Mouse (Mus musculus) midbrain, embryonic 15.5 days (tissue): Measurements from ENCODE around the gene Sec14l5. TPM values are rescaled to one million over a fixed set of nuclear protein-coding genes. Genes with fewer than 3 reads are reported as not detected.

Experiments
- ATAC-seq: fragments of 200-750 bp; cut with Nextera tagmentation; replicated peaks from 2 replicates; pipeline ENCODE4 v1.8.0; 2017; ENCODE audit warnings: moderate TSS enrichment
- H3K27ac ChIP-seq: fragments of 300-500 bp; sonication (generic); 2 replicates; pipeline ENCODE4 v1.5.1; 2015; ENCODE audit warnings: mild to moderate bottlenecking, inconsistent platforms
- H3K27me3 ChIP-seq: fragments of 300-500 bp; sonication (generic); replicated peaks from 2 replicates; pipeline ENCODE4 v1.6.1; 2015; ENCODE audit warnings: inconsistent platforms
- H3K36me3 ChIP-seq: fragments of 300-500 bp; sonication (generic); replicated peaks from 2 replicates; pipeline ENCODE4 v1.6.1; 2015; ENCODE audit warnings: inconsistent platforms
- H3K4me1 ChIP-seq: fragments of 300-500 bp; sonication (generic); 2 replicates; pipeline ENCODE4 v1.6.1; 2015; ENCODE audit warnings: inconsistent platforms
- H3K4me2 ChIP-seq: fragments of 300-500 bp; sonication (generic); 2 replicates; pipeline ENCODE4 v1.6.1; 2015; ENCODE audit warnings: inconsistent platforms, mild to moderate bottlenecking, moderate library complexity
- H3K4me3 ChIP-seq: fragments of 300-500 bp; sonication (generic); 2 replicates; pipeline ENCODE4 v1.5.1; 2015; ENCODE audit warnings: mild to moderate bottlenecking, inconsistent platforms
- H3K9ac ChIP-seq: fragments of 300-500 bp; sonication (generic); 2 replicates; pipeline ENCODE4 v1.6.1; 2015; ENCODE audit warnings: mild to moderate bottlenecking, inconsistent platforms
- H3K9me3 ChIP-seq: fragments of 300-500 bp; sonication (generic); 2 replicates; pipeline ENCODE4 v1.6.1; 2016; ENCODE audit warnings: inconsistent platforms
- WGBS: fragments of 180-500 bp; shearing (Covaris S2); methylation state at CpG from one replicate; pipeline ENCODE4 v1.1.7; 2015; ENCODE audit warnings: mixed read lengths; 5-methylcytosine and 5-hydroxymethylcytosine counted together
- polyA plus RNA-seq: library from polyadenylated mRNA; unstranded; fragments of >200 nt; fragmentation: Nextera tagmentation; extraction: Ambion mirVana; gene quantifications from 2 replicates; pipeline ENCODE4 v1.2.1, GENCODE M21; 2015

The Sec14l5 gene
- polyA plus RNA-seq, 1 experiment from 2014 or later = 0.83 TPM

DNA sequence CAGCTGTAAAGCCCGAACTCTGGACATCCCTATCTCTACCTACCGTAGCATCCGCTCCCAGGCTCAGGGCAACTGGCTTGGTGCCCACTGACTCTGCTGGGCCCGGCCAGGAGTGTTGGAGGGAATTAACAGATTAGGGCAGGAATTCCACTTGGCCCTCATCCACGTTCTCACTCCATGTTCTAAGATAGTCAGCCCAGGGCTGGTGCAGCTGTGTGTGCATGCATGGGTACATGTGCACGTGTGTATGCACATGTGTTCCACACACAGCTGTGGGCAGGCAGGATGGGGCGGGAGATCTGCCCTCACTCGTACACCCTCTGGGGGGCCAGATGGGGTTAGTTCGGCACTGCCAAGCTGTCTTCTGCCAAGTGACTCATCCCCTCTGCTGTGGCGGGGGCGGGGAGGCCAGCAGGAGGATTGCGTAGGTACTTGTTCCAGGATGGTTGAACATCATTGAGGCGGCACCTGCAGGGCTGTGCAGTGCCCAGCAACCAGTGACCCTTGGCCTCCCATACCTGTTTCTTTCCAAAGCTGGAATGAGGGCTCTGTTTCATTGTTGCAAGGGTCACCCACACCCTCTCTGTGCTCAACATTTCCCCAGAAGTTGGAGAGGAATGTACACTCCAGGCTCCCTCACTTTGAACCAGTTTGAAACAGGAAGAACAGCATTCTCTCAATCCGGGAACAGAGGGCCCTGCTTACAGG is 12.1 kb upstream of the Sec14l5 start:
- WGBS = 76% methylated on average over 14 of the region's 14 CpGs
- H3K27me3 ChIP-seq = peaks cover 42% of the 10 kb centered on the region
- no peak for ATAC-seq

DNA sequence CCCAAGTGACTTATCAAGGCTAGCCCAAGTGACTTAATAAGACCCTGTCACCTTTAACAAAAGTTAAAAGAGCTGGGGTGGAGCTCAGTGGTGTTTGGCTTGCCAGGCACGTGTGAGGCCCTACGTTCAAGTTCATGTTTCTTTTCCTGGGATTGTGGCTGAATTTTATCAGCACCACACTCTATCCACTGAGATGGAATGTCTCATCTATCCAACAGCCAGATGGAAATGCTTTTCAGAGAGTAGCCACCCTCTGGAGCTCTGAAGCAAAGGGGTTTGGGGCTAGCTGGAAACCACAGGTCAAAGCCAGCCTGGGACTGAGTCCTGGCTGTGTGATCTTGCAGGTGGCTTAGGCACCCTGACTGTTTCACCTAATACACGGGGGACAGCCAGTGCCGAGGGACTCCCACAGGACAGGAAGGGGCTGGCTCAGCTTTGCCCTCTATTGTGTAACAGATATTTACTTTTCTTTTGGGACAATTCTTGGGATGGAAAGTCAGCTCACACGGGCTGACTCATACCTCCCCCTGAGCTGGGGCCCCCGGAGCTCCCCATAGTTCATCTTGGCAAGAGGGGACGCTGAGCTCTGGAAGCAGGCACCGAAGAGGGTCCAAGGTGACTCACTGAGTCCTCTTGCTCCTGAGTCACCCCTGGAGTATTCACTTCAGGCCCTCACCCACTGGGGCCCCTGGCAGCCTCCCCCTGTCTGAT is 11.2 kb upstream of the Sec14l5 start:
- no peaks in the 10 kb centered on the region for H3K9me3 ChIP-seq
- no peak for ATAC-seq
- no peak overlapping the region for H3K4me2 ChIP-seq
- H3K36me3 ChIP-seq = no peaks in the 10 kb centered on the region
- H3K4me3 ChIP-seq = no peak overlapping the region
- 80% methylated on average over 8 of the region's 8 CpGs for WGBS
- peaks cover 36% of the 10 kb centered on the region for H3K27me3 ChIP-seq
- peaks cover 11% of the 10 kb centered on the region for H3K4me1 ChIP-seq
- H3K27ac ChIP-seq = no peak overlapping the region
- H3K9ac ChIP-seq = no peak overlapping the region

More for the DNA sequence above, 12.1 kb upstream of the Sec14l5 start:
- Histone ChIP-seq H3K9me3 (no peaks in the 10 kb centered on the region), H3K4me2 (no peak overlapping the region), H3K4me1 (peaks cover 11% of the 10 kb centered on the region), H3K9ac (no peak overlapping the region), H3K36me3 (no peaks in the 10 kb centered on the region), H3K27ac (no peak overlapping the region), H3K4me3 (no peak overlapping the region)

DNA sequence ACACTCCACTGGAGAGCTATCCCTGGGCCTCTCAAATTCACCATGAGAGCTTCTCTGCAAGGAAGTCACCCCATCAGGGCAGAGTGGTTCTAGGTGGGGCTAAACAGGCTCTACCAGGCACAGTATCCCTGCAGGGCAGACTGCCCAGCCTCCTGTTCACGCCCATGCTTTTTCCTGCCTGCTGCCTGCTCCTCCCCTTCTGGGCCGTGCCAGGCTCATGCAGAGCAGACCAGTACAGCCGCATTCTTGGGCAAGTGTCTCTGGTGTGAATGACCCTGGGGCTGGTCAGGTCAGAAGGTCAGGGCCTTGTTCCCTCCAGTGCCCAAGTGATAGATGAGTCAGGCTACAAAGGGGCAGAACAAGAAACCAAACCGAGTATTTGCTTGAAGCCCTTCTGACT is 10.4 kb upstream of the Sec14l5 start:
- Histone ChIP-seq H3K9me3 (no peaks in the 10 kb centered on the region), H3K9ac (no peak overlapping the region), H3K4me3 (no peak overlapping the region), H3K4me1 (peaks cover 10% of the 10 kb centered on the region), H3K36me3 (no peaks in the 10 kb centered on the region), H3K27me3 (peaks cover 28% of the 10 kb centered on the region), H3K27ac (no peak overlapping the region), H3K4me2 (no peak overlapping the region)
- 19% methylated on average over 4 of the region's 4 CpGs for WGBS
- ATAC-seq = no peak

DNA sequence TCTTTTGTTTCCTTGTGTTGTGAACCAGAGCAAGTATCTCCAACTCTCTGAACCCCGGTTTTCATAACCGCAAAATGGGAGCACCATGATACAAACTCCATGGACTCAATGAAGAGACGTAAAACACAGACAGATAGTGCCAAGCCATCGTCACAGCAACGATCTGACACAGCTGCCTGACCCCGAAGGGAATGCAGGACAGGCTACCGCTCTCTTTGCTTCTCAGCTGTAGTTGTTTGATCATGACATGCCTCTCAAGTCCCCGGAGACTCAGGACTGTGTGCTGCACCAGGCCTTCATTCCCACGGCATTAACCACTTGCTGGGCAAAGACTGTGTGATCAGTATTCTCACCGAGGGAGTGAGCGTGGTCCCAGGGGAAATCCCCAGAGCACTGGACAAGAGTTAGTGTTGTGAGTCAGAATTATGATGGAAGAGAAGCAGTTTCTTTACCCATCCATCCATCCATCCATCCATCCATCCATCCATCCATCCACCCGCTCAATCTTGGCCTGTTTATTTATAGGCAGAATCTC is 9.8 kb upstream of the Sec14l5 start:
- Histone ChIP-seq H3K36me3 (no peaks in the 10 kb centered on the region), H3K9me3 (no peaks in the 10 kb centered on the region), H3K4me2 (no peak overlapping the region), H3K4me1 (peaks cover 5% of the 10 kb centered on the region), H3K4me3 (no peak overlapping the region), H3K27me3 (peaks cover 23% of the 10 kb centered on the region), H3K27ac (no peak overlapping the region), H3K9ac (no peak overlapping the region)
- WGBS = 58% methylated on average over 12 of the region's 12 CpGs
- ATAC-seq = no peak

DNA sequence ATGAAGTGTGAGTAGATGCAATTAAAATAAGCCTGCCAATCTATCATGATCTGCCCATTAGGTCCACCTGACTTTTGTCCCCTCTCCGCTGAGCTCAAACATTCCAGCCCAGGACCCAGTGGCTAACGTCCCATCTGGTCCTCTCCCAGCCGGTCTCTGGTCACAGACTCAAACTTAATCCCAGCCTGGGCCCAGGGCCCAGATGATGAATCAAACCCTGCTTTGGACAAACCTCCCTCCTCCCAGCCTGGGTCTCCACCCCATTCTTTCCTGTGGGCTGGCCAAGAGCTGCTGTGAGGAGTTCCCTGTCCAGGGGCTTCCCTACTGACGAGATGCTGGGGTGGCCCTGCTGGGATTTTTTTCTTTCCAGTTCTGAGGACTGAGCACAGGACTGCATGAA is 7.2 kb upstream of the Sec14l5 start:
- no peak for ATAC-seq
- no peak overlapping the region for H3K4me3 ChIP-seq
- no peaks in the 10 kb centered on the region for H3K27me3 ChIP-seq
- no peaks in the 10 kb centered on the region for H3K9me3 ChIP-seq
- WGBS = 38% methylated on average over 4 of the region's 4 CpGs
- no peak overlapping the region for H3K9ac ChIP-seq
- no peak overlapping the region for H3K27ac ChIP-seq
- no peaks in the 10 kb centered on the region for H3K36me3 ChIP-seq
- no peaks in the 10 kb centered on the region for H3K4me1 ChIP-seq
- no peak overlapping the region for H3K4me2 ChIP-seq

DNA sequence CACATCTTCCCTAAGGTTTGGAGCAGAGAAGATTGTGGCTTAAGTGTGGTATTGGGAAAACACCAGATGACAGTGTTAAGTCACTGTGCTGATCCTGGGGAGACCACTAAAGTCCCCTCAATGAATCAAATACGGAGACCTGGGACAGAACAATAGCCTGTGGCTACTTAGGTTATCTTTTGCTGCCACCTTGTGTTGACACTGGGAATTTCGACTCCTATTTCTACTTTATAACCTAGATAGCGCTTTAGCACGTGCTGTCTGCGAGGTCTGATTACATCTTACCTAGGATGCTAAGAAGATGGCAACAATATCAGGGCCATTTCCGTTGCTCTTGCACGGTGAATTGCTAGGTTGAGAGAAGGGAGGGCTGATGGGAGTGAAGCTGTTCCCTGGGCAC is 1.3 kb upstream of the Sec14l5 start:
- peak overlapping the region; percentile 14 for H3K4me3 ChIP-seq
- H3K9ac ChIP-seq = 0 out of 2 replicates have a peak overlapping the region, but pooled peaks have one; percentile 20
- WGBS = 0% methylated on average over 7 of the region's 7 CpGs
- H3K27me3 ChIP-seq = 0 out of 2 replicates have a peak, but pooled peaks cover 11% of the 10 kb centered on the region
- ATAC-seq = peak; percentile 62
- no peaks in the 10 kb centered on the region for H3K36me3 ChIP-seq
- peaks cover 17% of the 10 kb centered on the region for H3K4me1 ChIP-seq
- H3K4me2 ChIP-seq = peak overlapping the region; percentile 75
- H3K9me3 ChIP-seq = no peaks in the 10 kb centered on the region
- no peak overlapping the region for H3K27ac ChIP-seq

DNA sequence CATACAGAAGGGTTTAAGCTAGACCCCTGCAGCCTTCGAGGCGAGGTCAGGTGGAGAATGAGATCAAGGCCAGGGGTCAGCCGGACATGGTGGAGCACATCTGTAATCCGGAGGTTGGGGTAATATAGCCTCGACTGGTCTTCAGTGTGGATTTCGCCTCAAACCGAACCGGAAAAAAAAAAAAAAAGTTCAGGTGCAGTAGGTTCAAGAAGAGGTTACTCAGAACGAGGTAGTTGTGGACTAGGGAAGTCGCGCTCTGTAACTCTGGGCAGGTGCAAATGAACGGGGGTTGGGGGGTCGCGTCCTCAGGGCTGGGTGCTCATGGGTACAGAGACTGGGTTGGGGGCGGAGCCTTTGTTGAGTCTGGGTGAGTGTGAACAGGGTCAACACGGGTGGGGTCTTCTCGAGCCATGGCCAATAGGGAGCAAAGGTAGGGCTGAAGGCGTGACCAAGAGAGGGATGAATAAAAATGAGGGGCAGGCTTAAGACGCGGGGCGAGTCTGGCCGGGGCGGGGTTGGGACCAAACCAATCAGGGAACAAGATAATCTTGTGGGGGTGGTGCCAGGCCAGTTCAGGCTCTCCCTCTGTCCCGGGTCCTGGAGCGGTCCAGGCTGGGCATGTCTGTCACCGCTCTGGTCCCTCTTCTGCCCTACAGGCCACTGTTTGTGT is 407 bp upstream of the Sec14l5 start:
- Histone ChIP-seq H3K4me1 (peaks cover 17% of the 10 kb centered on the region), H3K9ac (peak overlapping the region; percentile 38), H3K27ac (no peak overlapping the region), H3K27me3 (0 out of 2 replicates have a peak, but pooled peaks cover 11% of the 10 kb centered on the region), H3K9me3 (no peaks in the 10 kb centered on the region), H3K36me3 (no peaks in the 10 kb centered on the region), H3K4me2 (peak overlapping the region; percentile 75), H3K4me3 (peak overlapping the region; percentile 43)
- WGBS = 2% methylated on average over 26 of the region's 26 CpGs
- ATAC-seq = peak; percentile 90

DNA sequence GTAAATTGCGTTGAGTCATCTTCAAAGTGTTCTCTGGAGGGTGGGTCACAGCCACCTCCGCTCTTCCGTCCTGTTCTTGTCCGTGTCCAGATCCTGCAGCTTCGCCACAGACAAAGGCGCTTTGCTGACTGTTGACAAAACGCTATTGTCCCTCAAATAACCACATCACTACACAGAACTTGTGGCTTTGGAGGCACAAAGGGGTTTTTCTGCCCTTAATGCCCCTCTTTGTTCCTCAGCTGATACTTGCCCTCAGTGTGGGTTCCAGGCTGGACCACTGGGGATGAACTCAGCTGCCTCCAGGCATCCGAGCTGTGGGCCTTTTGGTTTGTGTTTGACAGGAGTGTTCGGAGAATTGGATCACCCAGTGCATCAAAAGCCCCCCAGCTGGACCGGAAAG is 3.6 kb downstream of the Sec14l5 start:
- WGBS = 53% methylated on average over 10 of the region's 10 CpGs
- peaks cover 33% of the 10 kb centered on the region for H3K4me1 ChIP-seq
- no peak overlapping the region for H3K4me2 ChIP-seq
- H3K36me3 ChIP-seq = no peaks in the 10 kb centered on the region
- H3K4me3 ChIP-seq = no peak overlapping the region
- no peak overlapping the region for H3K9ac ChIP-seq
- 0 out of 2 replicates have a peak, but pooled peaks cover 11% of the 10 kb centered on the region for H3K27me3 ChIP-seq
- no peaks in the 10 kb centered on the region for H3K9me3 ChIP-seq
- no peak overlapping the region for H3K27ac ChIP-seq
- ATAC-seq = no peak

DNA sequence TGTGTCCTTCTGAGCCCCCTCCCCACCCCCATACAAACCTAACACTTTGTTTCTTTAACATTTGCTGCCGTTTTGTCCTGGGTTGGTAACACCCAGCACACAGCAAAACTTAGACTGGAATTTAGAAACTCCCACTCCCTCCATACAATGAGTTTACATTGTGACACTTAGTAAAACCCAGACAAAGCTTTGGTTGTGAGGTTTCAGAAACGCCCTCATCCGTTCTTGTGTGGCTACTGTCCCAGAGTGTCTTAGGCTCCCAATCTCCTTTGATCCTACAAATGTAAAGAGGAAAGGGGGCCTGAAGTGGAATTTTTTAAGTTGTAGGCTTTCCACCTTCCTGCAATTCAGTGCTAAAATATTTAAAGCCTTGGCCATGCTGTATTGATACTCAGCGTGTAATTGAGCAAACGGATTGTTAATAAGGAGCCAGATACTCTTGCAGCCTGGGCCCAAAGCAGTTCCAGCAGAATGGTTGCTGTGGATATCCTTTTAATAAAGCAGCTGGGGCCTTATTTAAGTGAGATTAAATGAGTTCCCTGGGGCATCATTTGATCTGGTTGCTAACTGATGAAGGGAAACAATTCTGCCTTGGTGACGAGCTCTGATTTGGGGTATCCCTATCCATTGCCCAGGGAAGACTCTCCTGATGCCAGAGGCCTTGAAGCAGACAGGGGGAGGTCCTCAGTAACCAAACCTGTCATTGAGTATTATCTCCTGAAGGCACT is 6.6 kb downstream of the Sec14l5 start:
- Histone ChIP-seq H3K27ac (peak overlapping the region; percentile 67), H3K9me3 (no peaks in the 10 kb centered on the region), H3K4me3 (no peak overlapping the region), H3K36me3 (no peaks in the 10 kb centered on the region), H3K27me3 (0 out of 2 replicates have a peak, but pooled peaks cover 2% of the 10 kb centered on the region), H3K9ac (no peak overlapping the region), H3K4me1 (peaks cover 16% of the 10 kb centered on the region), H3K4me2 (no peak overlapping the region)
- ATAC-seq = peak; percentile 67
- WGBS = 11% methylated on average over 6 of the region's 6 CpGs

DNA sequence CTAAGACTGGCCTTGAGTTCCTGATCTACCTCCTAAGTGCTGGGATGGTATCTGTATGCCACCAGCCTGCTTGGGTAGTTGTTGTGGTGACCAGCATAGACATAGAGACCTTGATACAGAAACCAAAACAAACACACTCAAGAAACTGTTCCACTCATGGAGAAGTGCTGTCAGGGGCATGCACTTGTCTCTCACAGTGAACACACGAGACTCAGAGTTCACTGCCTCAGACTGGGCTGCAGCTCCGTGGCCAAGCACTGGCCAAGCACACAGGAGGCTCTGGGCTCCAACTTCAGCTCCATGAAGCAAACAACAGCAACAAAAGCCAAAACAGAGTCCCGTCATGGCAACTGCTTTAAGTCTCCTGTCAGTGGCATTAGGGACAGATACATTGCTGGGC is 8.1 kb downstream of the Sec14l5 start:
- Histone ChIP-seq H3K4me1 (peaks cover 16% of the 10 kb centered on the region), H3K9ac (no peak overlapping the region), H3K9me3 (no peaks in the 10 kb centered on the region), H3K4me3 (no peak overlapping the region), H3K27me3 (no peaks in the 10 kb centered on the region), H3K36me3 (no peaks in the 10 kb centered on the region), H3K27ac (no peak overlapping the region), H3K4me2 (no peak overlapping the region)
- 68% methylated on average over 3 of the region's 3 CpGs for WGBS
- ATAC-seq = no peak

DNA sequence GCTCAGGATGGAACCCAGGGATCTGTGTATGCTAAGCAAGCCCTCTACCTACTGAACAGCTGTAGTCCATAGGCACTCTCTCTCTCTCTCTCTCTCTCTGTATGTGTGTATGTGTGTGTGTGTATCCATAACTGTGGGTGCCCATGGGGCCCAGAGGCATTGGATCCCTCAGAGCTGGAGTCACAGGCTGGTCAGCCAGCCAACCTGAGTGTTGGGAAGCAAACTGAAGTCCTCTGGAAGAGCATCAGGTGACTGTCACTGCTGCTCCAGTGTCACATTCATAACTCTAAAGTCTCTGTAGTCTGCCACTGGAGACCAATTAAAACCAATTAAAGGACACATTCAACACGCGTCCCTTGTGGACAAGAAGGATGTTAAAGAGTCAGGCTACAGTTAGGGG is 9.6 kb downstream of the Sec14l5 start:
- Histone ChIP-seq H3K4me3 (no peak overlapping the region), H3K9me3 (no peaks in the 10 kb centered on the region), H3K27me3 (no peaks in the 10 kb centered on the region), H3K4me2 (no peak overlapping the region), H3K9ac (no peak overlapping the region), H3K27ac (no peak overlapping the region), H3K4me1 (peaks cover 16% of the 10 kb centered on the region), H3K36me3 (no peaks in the 10 kb centered on the region)
- no peak for ATAC-seq
- 63% methylated on average over 2 of the region's 2 CpGs for WGBS

DNA sequence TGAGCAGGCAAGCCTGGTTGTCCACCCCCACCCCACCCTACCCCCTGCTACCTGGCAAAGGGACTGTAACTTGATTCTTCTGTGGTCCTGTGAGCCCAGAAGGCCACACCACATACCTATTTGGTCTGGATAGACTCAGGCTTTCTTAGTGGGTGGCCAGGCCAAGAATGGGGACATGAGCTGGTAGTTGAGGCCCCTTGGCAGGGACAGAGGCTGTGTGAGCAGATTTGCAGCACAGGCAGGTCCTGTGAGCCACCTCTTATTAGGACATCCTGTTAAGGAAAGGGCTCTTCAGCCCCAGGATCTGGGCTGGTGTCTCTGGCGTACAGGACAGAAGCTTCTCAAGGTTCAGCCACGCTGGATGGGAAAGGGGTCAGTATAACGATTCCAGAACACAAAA is 10.2 kb downstream of the Sec14l5 start:
- no peak overlapping the region for H3K9ac ChIP-seq
- H3K9me3 ChIP-seq = no peaks in the 10 kb centered on the region
- no peak for ATAC-seq
- H3K36me3 ChIP-seq = no peaks in the 10 kb centered on the region
- no peaks in the 10 kb centered on the region for H3K27me3 ChIP-seq
- H3K4me2 ChIP-seq = no peak overlapping the region
- 88% methylated on average over 3 of the region's 3 CpGs for WGBS
- H3K4me3 ChIP-seq = no peak overlapping the region
- no peak overlapping the region for H3K27ac ChIP-seq
- peaks cover 16% of the 10 kb centered on the region for H3K4me1 ChIP-seq
